Mouse (Mus musculus) megakaryocyte, adult 5-6 weeks (primary cell): ENCODE measurements around the gene Cenpp. TPM values are rescaled to one million over a fixed set of nuclear protein-coding genes. Genes with fewer than 3 reads are reported as not detected.

Experiments
- ATAC-seq: 2 replicates; pipeline ENCODE4 v1.8.0; 2016; ENCODE audit warnings: mild to moderate bottlenecking, inconsistent platforms; ENCODE audit not compliant: poor library complexity, severe bottlenecking
- total RNA-seq, 2 experiments: library from RNA; stranded (forward) in 1 of 2; stranded (reverse) in 1 of 2; fragments of 153-499, 151-499 nt in 1 of 2; fragments of 221-1000, 200-1000 nt in 1 of 2; gene quantifications; 2 replicates each; pipeline versions ENCODE4 v1.2.3 to v1.2.4; 2015 to 2017

Gene Cenpp
- total RNA-seq (2015) (21.0 and 23.3 TPM in 2 replicates), total RNA-seq (2017) (16.5 and 18.7 TPM in 2 replicates)

- peak; percentile 97 for ATAC-seq
Measured at GRCm38 (mm10) chr13:49652481-49653179, at the start of gene Cenpp, which contains the start of gene Nol8. Gene Cenpp, minus strand, starts transcription at chr13:49652785. Gene Nol8, plus strand, starts transcription at chr13:49653078.

GRCm38 (mm10) chr13:49691056-49691455 is 38.5 kb upstream of the Cenpp start:
- ATAC-seq = no peak

- ATAC-seq = no peak
Measured at GRCm38 (mm10) chr13:49684266-49684665, 31.7 kb upstream of the Cenpp start.

- ATAC-seq = no peak; the same call in 1 of the 2 replicates
Measured at GRCm38 (mm10) chr13:49682233-49682846, 29.8 kb upstream of the Cenpp start.

GRCm38 (mm10) chr13:49681351-49682232 is 29.0 kb upstream of the Cenpp start, which contains the start of gene Iars:
Gene Iars, plus strand, starts transcription at chr13:49682100.
- ATAC-seq = peak; percentile 99

GRCm38 (mm10) chr13:49677793-49678192 is 25.2 kb upstream of the Cenpp start:
- no peak for ATAC-seq

- ATAC-seq = peak; percentile 37
Measured at GRCm38 (mm10) chr13:49653180-49653541, 576 bp upstream of the Cenpp start.

GRCm38 (mm10) chr13:49651781-49652351 is 719 bp downstream of the Cenpp start:
- ATAC-seq = no peak

GRCm38 (mm10) chr13:49651136-49651535 is 1.4 kb downstream of the Cenpp start:
- ATAC-seq = no peak

GRCm38 (mm10) chr13:49646019-49646418 is 6.6 kb downstream of the Cenpp start:
- no peak for ATAC-seq

GRCm38 (mm10) chr13:49644731-49645529 is 7.7 kb downstream of the Cenpp start:
- no peak for ATAC-seq

GRCm38 (mm10) chr13:49643669-49644362 is 8.8 kb downstream of the Cenpp start:
- no peak for ATAC-seq

GRCm38 (mm10) chr13:49642650-49643049 is 9.9 kb downstream of the Cenpp start:
- ATAC-seq = no peak

GRCm38 (mm10) chr13:49639965-49640364 is 12.6 kb downstream of the Cenpp start:
- no peak for ATAC-seq

GRCm38 (mm10) chr13:49629076-49629475 is 23.5 kb downstream of the Cenpp start:
- no peak for ATAC-seq

- ATAC-seq = peak; percentile 76
Measured at GRCm38 (mm10) chr13:49628167-49628566, 24.4 kb downstream of the Cenpp start.

- no peak for ATAC-seq
Measured at GRCm38 (mm10) chr13:49623216-49623615, 29.4 kb downstream of the Cenpp start.

- no peak for ATAC-seq
Measured at GRCm38 (mm10) chr13:49618365-49618764, 34.2 kb downstream of the Cenpp start.

- ATAC-seq = no peak
Measured at GRCm38 (mm10) chr13:49617021-49617420, 35.6 kb downstream of the Cenpp start.
